Mouse (Mus musculus): ENCODE measurements around the gene Soga1. TPM values are rescaled to one million over a fixed set of nuclear protein-coding genes. Genes with fewer than 3 reads are reported as not detected.
A peak's percentile ranks its signal among the peaks of the same experiment; 100 is the strongest.

Gene Soga1
- total and polyA plus RNA-seq, 2 experiments from 2014 or later, result 1.1 to 21.0 TPM

DNA sequence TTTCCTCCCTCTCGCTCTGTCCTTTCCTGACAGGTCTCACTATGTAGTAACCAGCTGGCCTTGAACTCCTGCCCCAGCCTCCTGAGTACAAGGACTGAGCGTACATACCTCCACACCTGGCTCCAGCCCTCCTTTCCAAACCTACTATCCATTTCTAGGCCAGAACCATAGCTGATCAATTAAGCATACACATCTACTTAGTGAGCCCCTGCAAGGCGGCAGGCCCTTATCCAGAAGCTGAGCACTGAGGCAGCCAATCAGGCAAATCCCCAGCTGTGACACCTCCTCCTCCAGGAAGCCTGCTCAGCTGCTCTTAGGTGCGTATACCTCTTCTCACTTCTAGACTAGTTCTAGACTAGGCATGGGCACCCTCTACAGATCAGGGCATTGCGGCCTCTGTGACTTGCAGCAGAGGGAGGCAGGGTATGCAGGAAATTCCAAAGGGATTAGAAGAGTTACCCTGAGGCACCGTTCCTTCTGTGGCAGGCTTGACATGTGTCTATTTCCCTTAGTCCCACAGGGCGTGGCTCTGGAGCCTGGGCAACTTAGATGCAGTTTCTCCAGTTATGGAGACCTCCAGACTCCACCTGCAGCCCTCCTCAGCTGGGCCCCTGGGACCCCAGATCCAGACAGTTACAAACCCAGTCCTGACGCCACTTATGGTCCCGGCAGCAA is 6.6 kb downstream of the Soga1 start:
- WGBS, result 59% methylated on average over 9 of the region's 9 CpGs
- Histone ChIP-seq H3K27ac (ENCODE audit: low read depth) (peak overlapping the region; percentile 89), H3K27me3 (ENCODE audit: control insufficient read depth, insufficient read depth, low read length) (no peaks in the 10 kb centered on the region), H3K4me2 (ENCODE audit: low read depth, low read length) (no peak overlapping the region), H3K4me1 (ENCODE audit: control insufficient read depth, insufficient read depth) (peaks cover 88% of the 10 kb centered on the region), H3K36me3 (replicated peaks; ENCODE audit: control insufficient read depth, insufficient read depth, low read length) (peaks cover 6% of the 10 kb centered on the region; the same call in 1 of the 2 replicates), H3K9ac (replicated peaks; ENCODE audit: low read depth, low read length) (no peak overlapping the region), H3K9me3 (replicated peaks; ENCODE audit: control insufficient read depth, low read length) (no peaks in the 10 kb centered on the region), H3K4me3 (ENCODE audit: low read depth, low read length) (no peak overlapping the region)
- ATAC-seq (ENCODE audit: insufficient read depth, low read depth), result no peak
- TF ChIP-seq CTCF (IDR thresholded peaks at IDR 0.05; ENCODE audit: low read depth), result no peak
- no peak for TF ChIP-seq EP300 (IDR thresholded peaks at IDR 0.05; ENCODE audit: low read depth)
- DNase-seq (ENCODE audit: low spot score), result no peak

DNA sequence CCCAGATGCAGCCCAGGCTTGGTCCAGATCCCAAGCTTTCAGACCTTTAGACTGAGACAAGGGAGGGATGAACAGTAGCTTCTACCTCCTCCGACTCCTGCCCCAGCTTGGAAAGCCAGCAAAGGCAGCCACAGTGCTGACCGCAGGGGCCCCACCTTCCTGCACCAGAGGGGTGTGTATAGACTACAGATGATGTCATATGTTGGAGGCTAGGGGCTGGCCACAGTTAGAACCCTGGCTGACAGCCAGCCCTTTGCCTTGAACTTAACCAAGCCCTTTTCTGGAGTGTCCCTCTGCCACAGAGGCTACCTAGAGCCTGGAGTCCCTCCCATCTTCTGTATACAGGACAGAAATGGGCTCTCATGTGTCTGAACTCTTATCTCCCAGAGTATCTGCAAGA is 7.5 kb downstream of the Soga1 start:
- DNase-seq (ENCODE audit: low spot score) (peak; percentile 88), ATAC-seq (ENCODE audit: insufficient read depth, low read depth) (peak; percentile 67)
- 8% methylated on average over 2 of the region's 2 CpGs for WGBS
- H3K27ac ChIP-seq (ENCODE audit: low read depth), result peak overlapping the region; percentile 89
- peaks cover 6% of the 10 kb centered on the region; the same call in 1 of the 2 replicates for H3K36me3 ChIP-seq (replicated peaks; ENCODE audit: control insufficient read depth, insufficient read depth, low read length)
- no peaks in the 10 kb centered on the region for H3K27me3 ChIP-seq (ENCODE audit: control insufficient read depth, insufficient read depth, low read length)
- peaks cover 88% of the 10 kb centered on the region for H3K4me1 ChIP-seq (ENCODE audit: control insufficient read depth, insufficient read depth)
- TF ChIP-seq CTCF (IDR thresholded peaks at IDR 0.05; ENCODE audit: low read depth), result no peak
- TF ChIP-seq EP300 (IDR thresholded peaks at IDR 0.05; ENCODE audit: low read depth), result no peak
- no peak overlapping the region for H3K4me3 ChIP-seq (ENCODE audit: low read depth, low read length)
- peak overlapping the region; percentile 36; the same call in 1 of the 2 replicates for H3K9ac ChIP-seq (replicated peaks; ENCODE audit: low read depth, low read length)
- peak overlapping the region; percentile 27 for H3K4me2 ChIP-seq (ENCODE audit: low read depth, low read length)
- no peaks in the 10 kb centered on the region for H3K9me3 ChIP-seq (replicated peaks; ENCODE audit: control insufficient read depth, low read length)

DNA sequence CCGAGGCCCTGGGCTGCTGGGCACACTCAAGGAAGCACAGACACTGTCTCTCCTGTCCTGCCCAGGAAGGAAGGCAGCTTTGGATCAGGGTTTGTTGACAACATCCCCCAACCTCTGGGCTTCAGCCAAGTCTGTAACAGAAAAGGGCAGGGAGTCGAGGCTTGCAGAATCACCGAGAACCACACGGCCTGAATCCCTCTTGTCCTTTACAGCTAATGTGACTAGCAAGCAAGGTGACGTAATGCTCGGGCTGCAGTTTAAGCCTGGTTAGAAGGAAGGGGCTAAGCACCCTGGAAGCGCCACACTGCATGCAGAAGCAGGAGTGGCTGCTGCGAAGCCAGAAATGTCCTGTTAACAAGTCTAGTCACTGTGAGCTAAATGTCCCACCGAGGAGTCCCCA is 8.7 kb downstream of the Soga1 start:
- peak overlapping the region; percentile 36; the same call in 1 of the 2 replicates for H3K9ac ChIP-seq (replicated peaks; ENCODE audit: low read depth, low read length)
- no peaks in the 10 kb centered on the region for H3K27me3 ChIP-seq (ENCODE audit: control insufficient read depth, insufficient read depth, low read length)
- WGBS, result 3% methylated on average over 9 of the region's 9 CpGs
- peak; percentile 28; the same call in 1 of the 2 replicates for ATAC-seq (ENCODE audit: insufficient read depth, low read depth)
- peak overlapping the region; percentile 89 for H3K27ac ChIP-seq (ENCODE audit: low read depth)
- peaks cover 88% of the 10 kb centered on the region for H3K4me1 ChIP-seq (ENCODE audit: control insufficient read depth, insufficient read depth)
- no peaks in the 10 kb centered on the region for H3K9me3 ChIP-seq (replicated peaks; ENCODE audit: control insufficient read depth, low read length)
- TF ChIP-seq CTCF (IDR thresholded peaks at IDR 0.05; ENCODE audit: low read depth) (no peak), EP300 (IDR thresholded peaks at IDR 0.05; ENCODE audit: low read depth) (peak; percentile 44; the same call in 1 of the 2 replicates)
- peak overlapping the region; percentile 32; the same call in 1 of the 2 replicates for H3K4me2 ChIP-seq (ENCODE audit: low read depth, low read length)
- no peak overlapping the region for H3K4me3 ChIP-seq (ENCODE audit: low read depth, low read length)
- DNase-seq (ENCODE audit: low spot score), result peak; percentile 79
- peaks cover 6% of the 10 kb centered on the region; the same call in 1 of the 2 replicates for H3K36me3 ChIP-seq (replicated peaks; ENCODE audit: control insufficient read depth, insufficient read depth, low read length)

DNA sequence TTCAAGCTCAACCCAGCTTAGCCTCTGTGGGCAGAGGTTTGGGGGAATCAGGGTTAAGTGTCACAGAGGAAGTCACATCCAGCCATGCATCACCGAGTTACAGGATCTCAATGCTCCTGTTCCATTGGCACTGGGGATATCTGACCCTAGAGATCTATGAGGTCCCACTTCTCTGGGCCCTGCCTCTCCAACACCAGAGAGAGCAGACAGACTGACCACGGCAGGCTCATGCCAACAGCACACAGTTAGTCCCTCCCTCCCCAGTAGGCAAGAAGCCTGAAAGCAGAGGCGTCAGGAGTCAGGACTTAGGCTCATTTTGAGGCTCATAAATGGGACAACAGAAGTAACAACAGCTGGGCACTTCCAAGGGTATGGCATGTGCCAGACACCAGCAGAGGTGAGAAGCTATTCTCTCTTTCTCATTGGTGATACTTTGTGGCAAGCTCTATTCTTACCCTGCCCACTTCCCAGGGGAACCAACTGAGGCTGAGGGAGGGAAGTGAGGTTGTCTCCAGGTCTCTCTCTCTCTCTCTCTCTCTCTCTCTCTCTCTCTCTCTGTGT is 9.2 kb downstream of the Soga1 start:
- Histone ChIP-seq H3K36me3 (replicated peaks; ENCODE audit: control insufficient read depth, insufficient read depth, low read length) (peaks cover 6% of the 10 kb centered on the region; the same call in 1 of the 2 replicates), H3K9ac (replicated peaks; ENCODE audit: low read depth, low read length) (peak overlapping the region; percentile 36; the same call in 1 of the 2 replicates), H3K27ac (ENCODE audit: low read depth) (peak overlapping the region; percentile 89), H3K4me2 (ENCODE audit: low read depth, low read length) (peak overlapping the region; percentile 32; the same call in 1 of the 2 replicates), H3K27me3 (ENCODE audit: control insufficient read depth, insufficient read depth, low read length) (no peaks in the 10 kb centered on the region), H3K4me1 (ENCODE audit: control insufficient read depth, insufficient read depth) (peaks cover 90% of the 10 kb centered on the region), H3K9me3 (replicated peaks; ENCODE audit: control insufficient read depth, low read length) (no peaks in the 10 kb centered on the region), H3K4me3 (ENCODE audit: low read depth, low read length) (no peak overlapping the region)
- DNase-seq (ENCODE audit: low spot score) (no peak), ATAC-seq (ENCODE audit: insufficient read depth, low read depth) (no peak)
- no peak for TF ChIP-seq EP300 (IDR thresholded peaks at IDR 0.05; ENCODE audit: low read depth)
- no peak for TF ChIP-seq CTCF (IDR thresholded peaks at IDR 0.05; ENCODE audit: low read depth)
- WGBS, result 6% methylated on average over 3 of the region's 3 CpGs

- Histone ChIP-seq H3K27me3 (ENCODE audit: control insufficient read depth, insufficient read depth, low read length) (no peaks in the 10 kb centered on the region), H3K4me2 (ENCODE audit: low read depth, low read length) (peak overlapping the region; percentile 26; the same call in 1 of the 2 replicates), H3K9me3 (replicated peaks; ENCODE audit: control insufficient read depth, low read length) (no peaks in the 10 kb centered on the region), H3K36me3 (replicated peaks; ENCODE audit: control insufficient read depth, insufficient read depth, low read length) (peaks cover 6% of the 10 kb centered on the region; the same call in 1 of the 2 replicates), H3K9ac (replicated peaks; ENCODE audit: low read depth, low read length) (peak overlapping the region; percentile 36; the same call in 1 of the 2 replicates), H3K4me3 (ENCODE audit: low read depth, low read length) (no peak overlapping the region), H3K27ac (ENCODE audit: low read depth) (peak overlapping the region; percentile 89), H3K4me1 (ENCODE audit: control insufficient read depth, insufficient read depth) (peaks cover 91% of the 10 kb centered on the region)
- peak; percentile 62 for DNase-seq (ENCODE audit: low spot score)
- TF ChIP-seq EP300 (IDR thresholded peaks at IDR 0.05; ENCODE audit: low read depth) (no peak), CTCF (IDR thresholded peaks at IDR 0.05; ENCODE audit: low read depth) (no peak)
- 43% methylated on average over 3 of the region's 3 CpGs for WGBS
- no peak for ATAC-seq (ENCODE audit: insufficient read depth, low read depth)
These were observed 9.7 kb downstream of the Soga1 start for GRCm38 (mm10) chr2:157069355-157069735.
